Mouse (Mus musculus) MEL (cell line): ENCODE measurements at regions not wholly inside any gene's neighbourhood (a gene's known extent, or its start where the extent isn't known, plus 50 kb on each side); places are given as distances from the start of the nearest gene placed in this dataset.

Source experiments
- DNase-seq: peaks from one replicate; pipeline ENCODE4 v3.0.0; 2011; ENCODE audit warnings: low read depth, low spot score
- H3K27ac ChIP-seq: 2 replicates; pipeline ENCODE4 v1.5.1; 2012; ENCODE audit warnings: low read depth, mild to moderate bottlenecking, control low read depth, low read length, moderate library complexity; ENCODE audit not compliant: control insufficient read depth
- H3K27me3 ChIP-seq, 2 experiments: fragments of 150-350 bp in 1 of 2; sonication (generic) in 1 of 2; 2 replicates each; pipeline ENCODE4 v1.6.1; 2012; ENCODE audit warnings: low read length in 2 of 2, mild to moderate bottlenecking in 2 of 2, improper control_type of control experiment in 1 of 2, moderate library complexity in 1 of 2; ENCODE audit not compliant: insufficient read depth in 2 of 2, control insufficient read depth in 1 of 2
- H3K36me3 ChIP-seq, 2 experiments: 2 replicates each; pipeline ENCODE4 v1.6.1; 2012 to 2014; ENCODE audit warnings: low read length in 2 of 2, improper control_type of control experiment in 1 of 2, inconsistent platforms in 1 of 2, mild to moderate bottlenecking in 1 of 2; ENCODE audit not compliant: insufficient read depth in 2 of 2, control insufficient read depth in 1 of 2
- H3K4me1 ChIP-seq, 2 experiments: fragments of 150-350 bp in 1 of 2; sonication (generic) in 1 of 2; 2 replicates each; pipeline ENCODE4 v1.6.1; 2012; ENCODE audit warnings: low read length in 2 of 2, improper control_type of control experiment in 1 of 2, mild to moderate bottlenecking in 1 of 2; ENCODE audit not compliant: insufficient read depth in 2 of 2, control insufficient read depth in 1 of 2
- H3K4me3 ChIP-seq, 2 experiments: fragments of 150-350 bp in 1 of 2; sonication (generic) in 1 of 2; 2 replicates each; pipeline ENCODE4 v1.5.1; 2012; ENCODE audit warnings: low read depth in 2 of 2, low read length in 2 of 2, mild to moderate bottlenecking in 2 of 2, moderate library complexity in 2 of 2, control low read depth in 1 of 2, improper control_type of control experiment in 1 of 2; ENCODE audit not compliant: control insufficient read depth in 1 of 2, insufficient read depth in 1 of 2
- H3K79me2 ChIP-seq: 2 replicates; pipeline ENCODE4 v1.6.1; 2012; ENCODE audit warnings: mild to moderate bottlenecking, low read length, moderate library complexity; ENCODE audit not compliant: control insufficient read depth, poor library complexity, insufficient read depth
- H3K9ac ChIP-seq: 2 replicates; pipeline ENCODE4 v1.6.1; 2012; ENCODE audit warnings: low read depth, mild to moderate bottlenecking, control low read depth, low read length, moderate library complexity; ENCODE audit not compliant: control insufficient read depth, poor library complexity, severe bottlenecking
- H3K9me3 ChIP-seq: fragments of 150-350 bp; sonication (generic); replicated peaks from 2 replicates; pipeline ENCODE4 v1.6.1; 2012; ENCODE audit warnings: mild to moderate bottlenecking, low read length, improper control_type of control experiment, moderate library complexity; ENCODE audit not compliant: insufficient read depth
- BHLHE40 ChIP-seq: IDR thresholded peaks from 2 replicates; pipeline ENCODE4 v1.6.1; 2012; ENCODE audit warnings: low read depth, mild to moderate bottlenecking, inconsistent platforms, low read length, improper control_type of control experiment, borderline replicate concordance
- CTCF ChIP-seq, 3 experiments: IDR thresholded peaks in 2 of 3; conservative IDR thresholded peaks in 1 of 3; 2 replicates each; pipeline ENCODE4 v1.5.1; 2011 to 2012; ENCODE audit warnings: low read length in 3 of 3, low read depth in 2 of 3, mild to moderate bottlenecking in 2 of 3, improper control_type of control experiment in 1 of 3, inconsistent platforms in 1 of 3, mixed read lengths in 1 of 3, moderate library complexity in 1 of 3; ENCODE audit not compliant: control insufficient read depth in 1 of 3, insufficient read depth in 1 of 3, poor library complexity in 1 of 3, severe bottlenecking in 1 of 3
- E2F4 ChIP-seq: IDR thresholded peaks from 2 replicates; pipeline ENCODE4 v1.6.1; 2011; ENCODE audit warnings: low read depth, low read length, improper control_type of control experiment, borderline replicate concordance
- EP300 ChIP-seq, 2 experiments: IDR thresholded peaks; 2 replicates each; pipeline ENCODE4 v1.6.1; 2011; ENCODE audit warnings: improper control_type of control experiment in 2 of 2, low read length in 2 of 2, low read depth in 1 of 2, mild to moderate bottlenecking in 1 of 2
- ETS1 ChIP-seq: IDR thresholded peaks from 2 replicates; pipeline ENCODE4 v1.6.1; 2012; ENCODE audit warnings: low read depth, mild to moderate bottlenecking, inconsistent platforms, low read length, improper control_type of control experiment, moderate library complexity
- GABPA ChIP-seq: IDR thresholded peaks from 2 replicates; pipeline ENCODE4 v1.6.1; 2012; ENCODE audit warnings: low read depth, mild to moderate bottlenecking, inconsistent platforms, low read length, improper control_type of control experiment, moderate library complexity
- HCFC1 ChIP-seq: IDR thresholded peaks from 2 replicates; pipeline ENCODE4 v1.6.1; 2012; ENCODE audit warnings: low read depth, mild to moderate bottlenecking, inconsistent platforms, low read length, improper control_type of control experiment, moderate library complexity
- KAT2A ChIP-seq: conservative IDR thresholded peaks from 2 replicates; pipeline ENCODE4 v1.6.1; 2012; ENCODE audit warnings: low read depth, low read length, improper control_type of control experiment, inconsistent platforms
- MAFK ChIP-seq: IDR thresholded peaks from 2 replicates; pipeline ENCODE4 v1.6.1; 2011; ENCODE audit warnings: low read depth, mild to moderate bottlenecking, low read length, improper control_type of control experiment, borderline replicate concordance
- MAX ChIP-seq: IDR thresholded peaks from 2 replicates; pipeline ENCODE4 v1.6.1; 2011; ENCODE audit warnings: low read length, improper control_type of control experiment
- MAZ ChIP-seq: IDR thresholded peaks from 2 replicates; pipeline ENCODE4 v1.6.1; 2012; ENCODE audit warnings: low read depth, mild to moderate bottlenecking, inconsistent platforms, low read length, improper control_type of control experiment
- MEF2A ChIP-seq: IDR thresholded peaks from 2 replicates; pipeline ENCODE4 v1.6.1; 2014; ENCODE audit warnings: low read depth, mild to moderate bottlenecking, inconsistent platforms, low read length, improper control_type of control experiment; ENCODE audit not compliant: poor library complexity, insufficient replicate concordance, severe bottlenecking; ENCODE audit errors: extremely low read depth
- MYC ChIP-seq: IDR thresholded peaks from 2 replicates; pipeline ENCODE4 v1.6.1; 2011; ENCODE audit warnings: low read depth, mild to moderate bottlenecking, low read length, improper control_type of control experiment, moderate library complexity
- NELFE ChIP-seq: IDR thresholded peaks from 2 replicates; pipeline ENCODE4 v1.6.1; 2011; ENCODE audit warnings: low read depth, low read length, improper control_type of control experiment
- POLR2AphosphoS5 ChIP-seq: IDR thresholded peaks from 2 replicates; pipeline ENCODE4 v1.6.1; 2012; ENCODE audit warnings: low read depth, borderline replicate concordance, mild to moderate bottlenecking, inconsistent platforms, low read length, moderate library complexity, mixed read lengths
- RAD21 ChIP-seq: IDR thresholded peaks from 2 replicates; pipeline ENCODE4 v1.6.1; 2011; ENCODE audit warnings: mild to moderate bottlenecking, low read depth, low read length, improper control_type of control experiment
- RCOR1 ChIP-seq: IDR thresholded peaks from 2 replicates; pipeline ENCODE4 v1.6.1; 2012; ENCODE audit warnings: low read depth, mild to moderate bottlenecking, inconsistent platforms, low read length, improper control_type of control experiment
- SMC3 ChIP-seq: IDR thresholded peaks from 2 replicates; pipeline ENCODE4 v1.6.1; 2011; ENCODE audit warnings: low read depth, low read length, improper control_type of control experiment
- TBP ChIP-seq: IDR thresholded peaks from 2 replicates; pipeline ENCODE4 v1.8.0; 2011; ENCODE audit warnings: low read depth, low read length, improper control_type of control experiment
- UBTF ChIP-seq: IDR thresholded peaks from 2 replicates; pipeline ENCODE4 v1.6.1; 2012; ENCODE audit warnings: low read depth, mild to moderate bottlenecking, inconsistent platforms, low read length, improper control_type of control experiment, moderate library complexity, borderline replicate concordance; ENCODE audit not compliant: insufficient read depth
- USF1 ChIP-seq: IDR thresholded peaks from 2 replicates; pipeline ENCODE4 v1.6.1; 2014; ENCODE audit warnings: low read depth, mild to moderate bottlenecking, inconsistent platforms, low read length, improper control_type of control experiment, moderate library complexity
- ZKSCAN1 ChIP-seq: IDR thresholded peaks from 2 replicates; pipeline ENCODE4 v1.6.1; 2012; ENCODE audit warnings: low read depth, mild to moderate bottlenecking, inconsistent platforms, low read length, improper control_type of control experiment, moderate library complexity

GRCm38 (mm10) chr12:12180986-12181385 is 81.0 kb upstream of the Fam49a start:
- no peaks in the 10 kb centered on the region for H3K9me3 ChIP-seq
- H3K27ac ChIP-seq, result no peak overlapping the region
- H3K9ac ChIP-seq, result no peak overlapping the region
- no peaks in the 10 kb centered on the region for H3K79me2 ChIP-seq
- peaks cover 0 to 2% of the 10 kb centered on the region in 2 experiments; a peak in 2 of 4 replicates for H3K27me3 ChIP-seq
- TF ChIP-seq KAT2A, result no peak
- H3K36me3 ChIP-seq, result no peaks in the 10 kb centered on the region
- H3K4me1 ChIP-seq, result peaks cover 0 to 4% of the 10 kb centered on the region in 2 experiments; a peak in 1 of 4 replicates
- H3K4me3 ChIP-seq, result no peak overlapping the region
- DNase-seq, result no peak

- no peaks in the 10 kb centered on the region for H3K36me3 ChIP-seq
- H3K9ac ChIP-seq, result no peak overlapping the region
- H3K4me1 ChIP-seq, result peaks cover 0 to 2% of the 10 kb centered on the region in 2 experiments; a peak in 1 of 4 replicates
- DNase-seq, result no peak
- peaks cover 0 to 2% of the 10 kb centered on the region in 2 experiments; a peak in 2 of 4 replicates for H3K27me3 ChIP-seq
- no peaks in the 10 kb centered on the region for H3K79me2 ChIP-seq
- H3K27ac ChIP-seq, result no peak overlapping the region
- H3K9me3 ChIP-seq, result no peaks in the 10 kb centered on the region
- H3K4me3 ChIP-seq, result no peak overlapping the region
- TF ChIP-seq POLR2AphosphoS5 (no peak), CTCF (IDR thresholded peaks at IDR 0.05 in 2 of 3, conservative IDR thresholded peaks at IDR 0.05 in 1 of 3; ENCODE audit: control insufficient read depth in 1 of 3, insufficient read depth in 1 of 3, low read depth in 2 of 3, low read length in 3 of 3, poor library complexity in 1 of 3, severe bottlenecking in 1 of 3) (no peak), HCFC1 (no peak), E2F4 (no peak), RAD21 (no peak), UBTF (no peak), NELFE (no peak), MAX (no peak), RCOR1 (no peak), MEF2A (no peak)
Measured at GRCm38 (mm10) chr12:12181686-12182085, 80.3 kb upstream of the Fam49a start.

GRCm38 (mm10) chr12:12186353-12186752 is 75.6 kb upstream of the Fam49a start:
- Histone ChIP-seq H3K27ac (no peak overlapping the region), H3K27me3 (peaks cover 0 to 2% of the 10 kb centered on the region in 2 experiments; a peak in 2 of 4 replicates), H3K9me3 (no peaks in the 10 kb centered on the region), H3K9ac (no peak overlapping the region)
- TF ChIP-seq EP300 (IDR thresholded peaks at IDR 0.05; ENCODE audit: low read depth in 1 of 2, low read length in 2 of 2) (no peak), RCOR1 (no peak), RAD21 (no peak), HCFC1 (no peak), SMC3 (no peak), MAZ (no peak), TBP (no peak), MYC (no peak), USF1 (no peak), MAFK (no peak), ZKSCAN1 (no peak), ETS1 (no peak), KAT2A (no peak), E2F4 (no peak), GABPA (no peak), UBTF (no peak), BHLHE40 (no peak)
- TF ChIP-seq, all 39 proteins: peak for 0
- Histone ChIP-seq H3K79me2 (no peaks in the 10 kb centered on the region), H3K36me3 (no peaks in the 10 kb centered on the region), H3K4me3 (no peak overlapping the region), H3K4me1 (no peaks in the 10 kb centered on the region)
- no peak for DNase-seq
